Mouse (Mus musculus): ENCODE results near the gene Sik1. TPM values are rescaled to one million over a fixed set of nuclear protein-coding genes. Genes with fewer than 3 reads are reported as not detected.

Sik1 gene
- polyA plus RNA-seq, 2 experiments, result 2.6 to 3.0 TPM

- H3K4me2 ChIP-seq (ENCODE audit: low read depth), result no peak overlapping the region
- no peaks in the 10 kb centered on the region for H3K36me3 ChIP-seq (replicated peaks; ENCODE audit: control insufficient read depth, insufficient read depth, low read depth)
- peaks cover 0 to 10% of the 10 kb centered on the region in 2 experiments; a peak in 1 of 4 replicates for H3K4me1 ChIP-seq (replicated peaks; ENCODE audit: control insufficient read depth in 2 of 2, insufficient read depth in 2 of 2, low read length in 1 of 2)
- ATAC-seq (ENCODE audit: insufficient read depth) (no peak), DNase-seq (ENCODE audit: low read depth in 3 of 3, low spot score in 3 of 3) (no peak)
- no peaks in the 10 kb centered on the region for H3K9me3 ChIP-seq (ENCODE audit: control insufficient read depth, low read length)
- no peak overlapping the region for H3K9ac ChIP-seq (replicated peaks)
- no peaks in the 10 kb centered on the region; the same call in 1 of the 2 replicates for H3K27me3 ChIP-seq (ENCODE audit: control insufficient read depth, insufficient read depth, low read length)
- no peak overlapping the region for H3K4me3 ChIP-seq (ENCODE audit: insufficient read depth in 1 of 2, low read depth in 2 of 2, low read length in 2 of 2)
- WGBS (ENCODE audit: insufficient replicate concordance), result 71% methylated on average over 6 of the region's 6 CpGs
- no peak for TF ChIP-seq EP300 (IDR thresholded peaks at IDR 0.05; ENCODE audit: low read depth)
- no peak for TF ChIP-seq CTCF (IDR thresholded peaks at IDR 0.05; ENCODE audit: low read depth)
- no peak overlapping the region for H3K27ac ChIP-seq
These were observed 6.5 kb upstream of the Sik1 start for GRCm38 (mm10) chr17:31862136-31862535.

- 61% methylated on average over 5 of the region's 5 CpGs for WGBS (ENCODE audit: insufficient replicate concordance)
- no peak for DNase-seq (ENCODE audit: low read depth in 3 of 3, low spot score in 3 of 3)
These were observed 6.1 kb upstream of the Sik1 start for GRCm38 (mm10) chr17:31861661-31862060.

GRCm38 (mm10) chr17:31860856-31861255 is 5.3 kb upstream of the Sik1 start:
- 70% methylated on average over 8 of the region's 8 CpGs for WGBS (ENCODE audit: insufficient replicate concordance)

More at GRCm38 (mm10) chr17:31861661-31862060, 6.1 kb upstream of the Sik1 start:
- Histone ChIP-seq H3K4me2 (ENCODE audit: low read depth) (no peak overlapping the region), H3K9me3 (ENCODE audit: control insufficient read depth, low read length) (no peaks in the 10 kb centered on the region), H3K4me3 (ENCODE audit: insufficient read depth in 1 of 2, low read depth in 2 of 2, low read length in 2 of 2) (no peak overlapping the region), H3K27ac (no peak overlapping the region), H3K4me1 (replicated peaks; ENCODE audit: control insufficient read depth in 2 of 2, insufficient read depth in 2 of 2, low read length in 1 of 2) (peaks cover 0 to 15% of the 10 kb centered on the region in 2 experiments; a peak in 1 of 4 replicates), H3K36me3 (replicated peaks; ENCODE audit: control insufficient read depth, insufficient read depth, low read depth) (no peaks in the 10 kb centered on the region), H3K27me3 (ENCODE audit: control insufficient read depth, insufficient read depth, low read length) (no peaks in the 10 kb centered on the region; the same call in 1 of the 2 replicates), H3K9ac (replicated peaks) (no peak overlapping the region)
- no peak for ATAC-seq (ENCODE audit: insufficient read depth)
- TF ChIP-seq EP300 (IDR thresholded peaks at IDR 0.05; ENCODE audit: low read depth), result no peak

GRCm38 (mm10) chr17:31859367-31859766 is 3.8 kb upstream of the Sik1 start:
- ATAC-seq (ENCODE audit: insufficient read depth) (no peak), DNase-seq (ENCODE audit: low read depth in 3 of 3, low spot score in 3 of 3) (no peak)
- Histone ChIP-seq H3K4me1 (replicated peaks; ENCODE audit: control insufficient read depth in 2 of 2, insufficient read depth in 2 of 2, low read length in 1 of 2) (peaks cover 5 to 16% of the 10 kb centered on the region in 2 experiments; a peak in 3 of 4 replicates), H3K27me3 (ENCODE audit: control insufficient read depth, insufficient read depth, low read length) (no peaks in the 10 kb centered on the region; the same call in 1 of the 2 replicates), H3K9me3 (ENCODE audit: control insufficient read depth, low read length) (no peaks in the 10 kb centered on the region), H3K4me2 (ENCODE audit: low read depth) (no peak overlapping the region), H3K27ac (no peak overlapping the region), H3K4me3 (ENCODE audit: insufficient read depth in 1 of 2, low read depth in 2 of 2, low read length in 2 of 2) (no peak overlapping the region), H3K36me3 (replicated peaks; ENCODE audit: control insufficient read depth, insufficient read depth, low read depth) (no peaks in the 10 kb centered on the region), H3K9ac (replicated peaks) (no peak overlapping the region)
- WGBS (ENCODE audit: insufficient replicate concordance), result 28% methylated on average over 2 of the region's 2 CpGs
- no peak for TF ChIP-seq CTCF (IDR thresholded peaks at IDR 0.05; ENCODE audit: low read depth)
- TF ChIP-seq EP300 (IDR thresholded peaks at IDR 0.05; ENCODE audit: low read depth), result no peak

More at GRCm38 (mm10) chr17:31860856-31861255, 5.3 kb upstream of the Sik1 start:
- ATAC-seq (ENCODE audit: insufficient read depth) (no peak), DNase-seq (ENCODE audit: low read depth in 3 of 3, low spot score in 3 of 3) (no peak)
- Histone ChIP-seq H3K4me3 (ENCODE audit: insufficient read depth in 1 of 2, low read depth in 2 of 2, low read length in 2 of 2) (no peak overlapping the region), H3K36me3 (replicated peaks; ENCODE audit: control insufficient read depth, insufficient read depth, low read depth) (no peaks in the 10 kb centered on the region), H3K27ac (no peak overlapping the region), H3K9me3 (ENCODE audit: control insufficient read depth, low read length) (no peaks in the 10 kb centered on the region), H3K27me3 (ENCODE audit: control insufficient read depth, insufficient read depth, low read length) (no peaks in the 10 kb centered on the region; the same call in 1 of the 2 replicates), H3K4me1 (replicated peaks; ENCODE audit: control insufficient read depth in 2 of 2, insufficient read depth in 2 of 2, low read length in 1 of 2) (peaks cover 5 to 16% of the 10 kb centered on the region in 2 experiments; a peak in 3 of 4 replicates), H3K9ac (replicated peaks) (no peak overlapping the region), H3K4me2 (ENCODE audit: low read depth) (no peak overlapping the region)
- no peak for TF ChIP-seq EP300 (IDR thresholded peaks at IDR 0.05; ENCODE audit: low read depth)
- no peak for TF ChIP-seq CTCF (IDR thresholded peaks at IDR 0.05; ENCODE audit: low read depth)

- Histone ChIP-seq H3K4me3 (ENCODE audit: insufficient read depth in 1 of 2, low read depth in 2 of 2, low read length in 2 of 2) (no peak overlapping the region), H3K27me3 (ENCODE audit: control insufficient read depth, insufficient read depth, low read length) (no peaks in the 10 kb centered on the region; the same call in 1 of the 2 replicates), H3K27ac (no peak overlapping the region), H3K9me3 (ENCODE audit: control insufficient read depth, low read length) (no peaks in the 10 kb centered on the region), H3K4me1 (replicated peaks; ENCODE audit: control insufficient read depth in 2 of 2, insufficient read depth in 2 of 2, low read length in 1 of 2) (peaks cover 5 to 19% of the 10 kb centered on the region in 2 experiments), H3K9ac (replicated peaks) (no peak overlapping the region), H3K4me2 (ENCODE audit: low read depth) (no peak overlapping the region), H3K36me3 (replicated peaks; ENCODE audit: control insufficient read depth, insufficient read depth, low read depth) (no peaks in the 10 kb centered on the region)
- DNase-seq (ENCODE audit: low read depth in 3 of 3, low spot score in 3 of 3) (no peak), ATAC-seq (ENCODE audit: insufficient read depth) (no peak)
- TF ChIP-seq EP300 (IDR thresholded peaks at IDR 0.05; ENCODE audit: low read depth) (no peak), CTCF (IDR thresholded peaks at IDR 0.05; ENCODE audit: low read depth) (no peak)
- WGBS (ENCODE audit: insufficient replicate concordance), result 70% methylated on average over 2 of the region's 2 CpGs
These were observed 3.2 kb upstream of the Sik1 start for GRCm38 (mm10) chr17:31858786-31859185.

All from liver, embryonic 14.5 days (tissue).